ENCODE assay signal across 10 mouse cellular contexts in the genomic region with DNA sequence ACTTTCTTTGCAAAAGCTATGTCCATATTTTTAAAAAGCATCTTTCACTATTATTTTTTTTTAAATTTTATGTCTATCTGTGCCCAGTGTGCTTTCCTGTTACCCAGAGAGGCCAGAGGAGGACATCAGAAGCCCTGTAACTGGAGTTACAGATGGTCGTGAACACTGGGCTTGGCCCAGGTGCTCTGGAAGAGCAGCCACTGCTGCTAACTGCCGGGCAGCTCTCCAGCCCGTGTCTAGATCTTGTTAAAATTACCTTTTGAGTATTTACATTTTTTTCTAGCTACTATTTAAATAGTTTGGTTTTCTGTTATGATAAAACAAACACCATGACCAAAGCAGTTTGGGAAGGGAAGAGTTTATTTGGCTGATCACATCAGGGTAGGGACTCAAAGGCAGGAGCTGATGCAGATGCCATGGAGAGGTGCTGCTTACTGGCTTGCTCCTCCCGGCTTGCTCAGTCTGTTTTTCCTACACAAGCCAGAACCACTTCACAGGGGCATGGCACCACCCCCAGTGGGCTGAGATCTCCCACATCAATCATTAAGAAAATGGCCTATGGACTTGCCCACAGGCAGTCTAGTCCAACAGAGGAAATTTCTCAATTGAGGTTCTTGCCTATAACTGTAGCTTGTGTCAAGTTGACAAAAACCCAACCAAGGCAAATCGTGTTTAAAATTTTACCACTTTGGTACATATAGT.
"Had no signal": no experiment of that assay in that cellular context is flagged by ENCODE, and none has a peak within 500 bp of the region (broad histone marks: within the 10 kb centered on the region; RNA-seq: fewer than 3 reads in every experiment).

No protein-coding gene starts in this region.

- H3K9ac ChIP-seq: liver, embryonic 12.5 days; lung, embryonic 15.5 days; midbrain, embryonic 13.5 days had no signal

- H3K27ac ChIP-seq: kidney, postnatal 0 days; left cerebral cortex, adult 2 months; limb, embryonic 10.5 days; liver, embryonic 12.5 days had no signal

- H3K27me3 ChIP-seq: liver, embryonic 12.5 days; lung, embryonic 15.5 days; midbrain, embryonic 13.5 days had no signal

- DNase-seq: lung, postnatal 14 days; right cerebral cortex, adult 18-20 months; right cerebral cortex, postnatal 25 days; thymus, postnatal 36 days had no signal

- H3K9me3 ChIP-seq: limb, embryonic 10.5 days; liver, embryonic 12.5 days; lung, embryonic 15.5 days; midbrain, embryonic 13.5 days had no signal

- H3K4me3 ChIP-seq: left cerebral cortex, adult 2 months; limb, embryonic 10.5 days; liver, embryonic 12.5 days; lung, embryonic 15.5 days; midbrain, embryonic 13.5 days had no signal
